Mouse (Mus musculus): ENCODE data around the gene Rab15.

Gene Rab15

DNA sequence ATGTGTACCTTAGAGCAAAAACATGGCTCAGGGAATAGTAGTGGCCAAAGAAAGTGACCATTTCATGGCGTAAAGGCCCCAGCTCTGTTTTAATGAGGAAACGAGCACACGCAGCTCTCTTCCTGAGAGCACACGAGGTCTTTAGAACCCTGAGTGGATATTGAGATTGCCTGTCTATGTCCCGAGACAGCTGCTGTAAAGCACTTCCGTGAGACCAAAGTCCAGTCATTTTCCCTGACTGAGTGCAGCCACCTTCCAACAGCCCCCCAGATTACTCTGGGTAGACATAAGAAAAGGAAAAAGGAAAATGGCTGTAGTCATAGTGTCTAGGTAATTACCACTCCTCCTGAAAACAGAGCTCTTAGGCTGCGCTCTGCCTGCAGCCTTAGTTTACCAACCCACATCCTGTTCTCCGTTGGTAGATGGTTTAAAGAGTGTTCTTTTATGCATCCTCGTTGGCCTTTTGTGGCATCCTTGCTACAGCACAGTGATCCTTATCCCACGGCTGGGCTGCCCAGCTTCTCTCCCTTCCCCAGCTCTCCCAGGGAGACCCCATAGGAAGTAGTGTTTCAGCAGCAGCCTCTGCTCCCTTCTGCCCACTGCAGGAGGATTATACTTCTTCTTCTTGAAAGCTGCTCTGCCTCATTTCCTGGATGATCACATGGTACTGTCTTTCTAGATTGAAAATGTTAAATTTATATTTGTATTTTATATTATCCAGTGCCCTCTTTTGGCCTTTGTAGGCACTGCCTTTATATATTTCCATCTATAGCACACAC lies 44.2 kb downstream of the Rab15 start:
- no peak for DNase-seq (ENCODE audit: extremely low spot score, low spot score)

DNA sequence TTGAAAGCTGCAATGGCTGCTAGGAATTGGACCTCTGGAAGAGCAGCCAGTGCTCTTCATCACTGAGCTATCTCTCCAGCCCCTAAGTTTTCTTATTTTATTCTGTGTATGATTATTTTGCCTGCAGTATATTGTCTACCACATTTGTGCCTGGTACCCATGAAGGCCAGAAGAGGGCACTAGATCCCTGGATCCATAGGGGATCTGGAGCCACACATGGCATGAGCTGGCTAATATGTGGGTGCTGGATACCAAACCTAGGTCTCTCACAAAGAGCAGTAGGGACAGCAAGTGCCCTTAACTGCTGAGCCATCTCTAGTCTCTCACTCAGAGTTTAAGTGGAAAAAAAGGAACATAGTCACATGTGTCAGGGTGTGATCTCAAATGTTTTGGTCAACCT lies 44.9 kb downstream of the Rab15 start:
- no peak for DNase-seq (ENCODE audit: extremely low spot score, low spot score)

DNA sequence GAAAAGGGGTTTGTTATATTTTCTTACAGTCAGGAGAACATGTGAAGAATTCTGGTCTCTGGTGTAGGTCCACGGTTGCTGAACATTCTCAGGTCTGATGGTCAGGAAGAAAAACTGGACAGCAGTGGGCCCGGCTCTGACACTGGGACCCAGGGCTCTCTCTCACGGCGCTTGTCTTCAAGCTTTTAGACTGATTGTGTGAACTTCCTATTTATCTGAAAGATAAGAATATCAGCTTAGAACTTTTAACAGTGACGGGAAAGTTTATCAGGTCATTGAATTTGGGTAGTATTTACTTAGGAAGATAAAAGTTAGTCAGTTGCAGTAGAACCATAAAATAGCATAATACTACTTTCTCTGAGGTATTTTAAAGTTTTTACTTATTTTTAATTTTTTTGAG lies 45.8 kb downstream of the Rab15 start:
- DNase-seq (ENCODE audit: extremely low spot score, low spot score): no peak

DNA sequence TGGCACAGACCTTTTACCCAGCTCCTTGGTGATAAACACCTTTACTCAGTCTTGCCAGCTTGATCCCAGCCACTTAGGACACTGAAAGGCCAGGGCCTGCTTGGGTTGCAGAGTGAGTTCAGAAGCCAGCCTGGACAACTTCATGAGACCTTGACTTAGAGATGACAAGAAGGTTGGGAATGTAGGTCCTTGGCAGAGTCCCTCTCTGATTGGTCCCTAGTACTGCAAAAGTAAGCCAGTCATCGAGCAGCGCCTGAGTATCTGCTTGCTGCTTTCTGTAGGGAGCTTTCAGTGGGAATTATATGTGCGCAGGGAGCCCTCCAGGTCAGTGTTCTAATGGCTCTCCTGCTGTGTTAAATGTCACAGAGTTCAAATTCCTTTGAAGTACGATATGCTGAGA lies 47.6 kb downstream of the Rab15 start:
- DNase-seq (ENCODE audit: extremely low spot score, low spot score): no peak

DNA sequence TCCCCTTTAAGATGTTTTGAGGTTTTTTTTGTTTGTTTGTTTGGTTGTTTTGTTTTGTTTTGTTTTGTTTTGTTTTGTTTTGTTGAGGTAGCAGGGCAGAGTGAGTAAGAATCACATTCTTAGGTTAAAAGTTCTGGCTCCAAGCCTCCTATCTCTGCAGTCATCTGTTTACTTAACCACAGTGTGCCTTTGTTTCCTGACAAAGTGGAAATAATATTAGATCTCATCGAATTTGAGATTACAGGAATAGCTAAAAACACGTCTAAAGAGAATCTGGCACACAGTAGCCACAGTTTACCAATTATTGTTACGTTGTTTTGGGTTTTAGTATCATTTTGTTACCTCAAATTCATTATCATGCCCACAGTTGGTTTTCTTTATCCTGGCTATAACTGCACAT lies 48.1 kb downstream of the Rab15 start:
- DNase-seq (ENCODE audit: extremely low spot score, low spot score): no peak

DNA sequence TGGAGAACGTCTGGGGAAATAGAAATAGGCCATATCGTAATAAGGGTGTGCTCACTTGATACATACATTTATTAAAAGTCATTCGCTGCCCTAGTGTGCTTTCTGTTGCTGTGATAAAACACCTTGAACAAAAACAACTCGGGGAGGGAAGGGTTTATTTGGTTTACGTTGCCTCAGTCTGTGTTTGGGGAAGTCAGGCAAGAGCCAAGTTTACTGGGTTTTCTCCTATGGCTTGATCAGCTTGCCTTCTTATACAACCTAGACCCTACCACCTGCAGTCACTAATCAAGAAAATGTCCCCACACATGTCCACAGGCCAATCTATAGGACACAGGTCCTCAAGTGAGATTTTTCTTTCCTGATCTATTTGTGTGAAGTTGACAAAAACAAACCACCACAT lies 51.2 kb downstream of the Rab15 start:
- DNase-seq (ENCODE audit: extremely low spot score, low spot score): no peak

DNA sequence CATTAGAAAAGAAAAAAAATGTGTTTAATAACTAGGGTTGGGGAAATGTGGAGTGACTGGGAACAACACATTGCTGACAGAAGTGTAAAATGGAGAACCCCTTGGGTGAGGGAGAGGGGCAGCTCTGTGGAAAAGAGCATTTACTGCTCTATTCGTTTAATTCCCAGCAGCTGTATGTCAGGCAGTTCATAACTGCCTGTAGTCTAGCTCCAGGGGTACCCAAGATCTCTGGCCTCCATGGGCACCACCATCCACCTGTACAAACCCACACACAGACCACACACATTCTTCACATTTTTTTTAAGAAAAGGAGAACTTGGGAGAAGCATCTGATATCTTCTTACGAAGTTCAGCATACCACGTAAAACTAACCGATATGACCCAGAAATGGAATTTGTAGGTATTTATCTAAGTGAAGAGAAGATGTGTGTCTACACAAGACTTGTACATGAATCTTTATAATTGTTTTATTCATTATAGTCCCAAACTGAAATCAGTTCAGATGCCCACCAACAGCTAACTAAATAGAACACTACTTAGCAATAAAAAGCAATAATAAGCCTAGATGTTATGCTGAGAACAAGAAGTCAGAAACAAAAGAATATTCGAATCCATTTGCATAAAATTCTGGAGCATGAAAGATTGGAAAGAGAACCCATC lies 51.7 kb downstream of the Rab15 start:
- DNase-seq (ENCODE audit: extremely low spot score, low spot score): no peak

DNA sequence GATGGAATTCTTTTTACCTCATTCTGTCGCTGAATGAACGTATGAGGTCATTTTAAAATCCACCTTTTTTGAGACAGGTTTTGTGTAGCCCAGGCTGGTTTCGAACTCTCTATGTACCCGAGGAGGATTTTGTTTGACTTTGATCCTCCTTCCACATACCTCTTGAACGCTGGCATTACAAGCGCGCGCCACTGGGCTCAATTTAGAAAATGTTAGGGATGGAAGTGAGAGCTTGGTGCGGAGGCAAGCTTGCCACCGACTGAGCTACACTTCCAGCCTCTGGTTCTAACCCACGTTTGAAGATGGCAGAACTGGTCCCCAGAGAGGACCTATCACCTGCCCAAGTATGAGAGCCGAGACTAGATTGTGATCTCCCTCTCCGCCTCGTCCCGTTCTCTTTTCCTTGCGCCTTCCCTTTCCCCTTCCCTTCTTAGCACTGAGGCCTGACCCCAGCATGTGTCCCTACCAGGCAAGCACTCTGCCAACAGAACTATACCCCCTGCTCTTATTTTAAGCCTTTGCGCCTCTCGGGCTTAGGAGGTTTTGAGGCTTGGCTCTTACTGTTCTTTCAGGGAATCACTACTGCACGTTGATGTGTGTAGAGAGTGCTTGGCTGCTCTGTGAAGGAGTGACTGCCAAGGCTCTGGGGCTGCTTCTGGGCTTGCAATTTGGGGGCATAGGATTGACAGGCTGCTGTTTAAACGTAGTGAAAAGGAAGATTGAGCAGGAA lies 56.6 kb downstream of the Rab15 start:
- no peak for DNase-seq (ENCODE audit: extremely low spot score, low spot score)

DNA sequence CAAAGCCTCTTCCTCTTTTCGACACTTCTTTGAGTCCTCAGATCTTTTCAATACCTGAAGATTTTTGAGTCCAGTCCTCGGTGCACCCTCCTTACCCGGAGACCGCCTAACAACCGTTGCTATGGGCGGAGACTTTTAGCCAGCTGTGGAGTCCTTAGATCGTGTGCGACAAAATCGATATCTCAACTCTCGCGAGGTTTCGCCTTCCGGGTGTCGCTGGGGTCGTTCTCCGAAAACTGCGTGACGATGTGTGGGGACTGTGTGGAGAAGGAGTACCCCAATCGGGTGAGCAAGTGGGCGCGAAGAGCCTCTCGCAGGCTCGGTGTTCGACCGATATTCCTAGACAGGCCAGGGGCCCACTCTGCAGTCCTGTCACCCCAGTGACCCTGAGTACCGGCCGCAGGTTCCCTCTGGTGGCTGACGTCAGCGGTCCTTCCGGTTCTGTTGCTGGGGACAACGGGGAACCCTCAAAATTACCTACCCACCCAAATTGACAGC lies 57.3 kb downstream of the Rab15 start, which contains the start of the genes Churc1 and Fntb:
TSS of gene Churc1 (plus strand) at position 185 of the 498 bp plus-strand sequence.
TSS of gene Fntb (plus strand) at position 236 of the 498 bp plus-strand sequence.
- peak; percentile 92 for DNase-seq (ENCODE audit: extremely low spot score, low spot score)

DNA sequence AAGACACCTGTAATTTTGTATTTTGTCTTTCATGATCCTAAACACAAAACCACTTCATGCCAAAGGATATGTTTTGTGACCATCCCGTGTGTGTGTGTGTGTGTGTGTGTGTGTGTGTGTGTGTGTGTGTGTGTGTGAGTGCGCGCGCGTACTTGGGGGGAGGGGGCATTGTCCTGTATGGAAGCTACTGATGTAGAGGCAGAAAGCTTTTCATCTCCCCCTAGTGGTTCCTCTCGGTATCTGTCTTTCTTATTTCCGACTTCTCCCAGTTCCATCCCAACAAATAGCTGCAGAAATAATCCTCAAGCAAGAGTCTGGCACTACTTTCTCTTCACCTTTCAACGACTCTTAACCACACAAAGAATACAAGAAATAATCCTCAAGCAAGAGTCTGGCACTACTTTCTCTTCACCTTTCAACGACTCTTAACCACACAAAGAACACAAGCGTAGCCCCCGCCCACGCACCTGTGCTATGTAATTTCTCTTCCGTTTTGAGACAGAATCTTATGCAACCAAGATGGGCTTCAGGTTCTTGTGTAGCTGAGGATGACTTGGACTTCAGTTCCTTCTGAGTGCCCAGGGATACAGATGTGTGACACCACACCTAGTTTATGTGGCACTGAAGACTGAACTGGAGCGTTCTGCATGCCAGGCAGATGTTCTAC lies 69.9 kb downstream of the Rab15 start:
- DNase-seq (ENCODE audit: extremely low spot score, low spot score): peak; percentile 26

DNA sequence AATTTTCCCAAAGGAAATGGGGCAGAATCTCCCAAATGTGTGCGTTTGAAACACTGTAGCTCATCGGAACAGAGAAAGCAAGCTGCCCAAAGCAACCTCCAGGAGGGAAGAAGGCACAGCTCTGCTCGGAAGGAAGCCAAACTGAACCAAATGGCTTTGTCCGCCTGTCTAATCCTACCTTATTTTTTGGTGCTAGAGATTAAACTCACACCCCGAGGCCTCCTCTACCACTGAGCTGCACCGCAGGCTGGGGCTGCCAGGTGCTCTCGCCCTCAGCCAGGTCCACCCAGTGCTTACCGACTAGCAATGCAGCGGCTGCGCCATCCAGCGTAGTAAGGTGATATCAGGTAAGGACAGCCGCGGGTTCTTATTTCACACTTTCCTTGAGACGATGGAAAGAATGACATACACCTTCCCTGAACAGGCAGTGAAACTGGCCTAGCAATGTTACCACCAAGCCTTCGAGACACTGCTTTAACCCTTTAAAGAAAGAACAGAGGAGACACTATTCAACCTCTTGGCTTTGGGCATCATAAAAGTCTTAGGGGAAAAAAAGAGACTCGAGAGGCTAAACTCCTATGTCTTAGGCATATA lies 71.7 kb downstream of the Rab15 start:
- no peak for DNase-seq (ENCODE audit: extremely low spot score, low spot score)

Data from neural tube, embryonic 10.5 days (tissue).